Mouse (Mus musculus) cerebellum, postnatal 14 days (tissue): ENCODE data around the gene Ust.

Experiments
- DNase-seq, 2 experiments: peaks; one replicate each; pipeline ENCODE4 v3.0.0; 2021; ENCODE audit warnings: mixed read lengths in 2 of 2

Gene Ust

GRCm38 (mm10) chr10:8171556-8171955 is 347.1 kb downstream of the Ust start:
- DNase-seq, result no peak
